Mouse (Mus musculus): ENCODE data around the gene Gpi1. TPM values are rescaled to one million over a fixed set of nuclear protein-coding genes. Genes with fewer than 3 reads are reported as not detected.
"Not testable (repeated sequence)": the region's sequence is repeated elsewhere in the genome, so short reads cannot be mapped to it uniquely, and the experiment has no call there.

Gene Gpi1
- polyA plus RNA-seq, 1 experiment: 670 TPM

DNA sequence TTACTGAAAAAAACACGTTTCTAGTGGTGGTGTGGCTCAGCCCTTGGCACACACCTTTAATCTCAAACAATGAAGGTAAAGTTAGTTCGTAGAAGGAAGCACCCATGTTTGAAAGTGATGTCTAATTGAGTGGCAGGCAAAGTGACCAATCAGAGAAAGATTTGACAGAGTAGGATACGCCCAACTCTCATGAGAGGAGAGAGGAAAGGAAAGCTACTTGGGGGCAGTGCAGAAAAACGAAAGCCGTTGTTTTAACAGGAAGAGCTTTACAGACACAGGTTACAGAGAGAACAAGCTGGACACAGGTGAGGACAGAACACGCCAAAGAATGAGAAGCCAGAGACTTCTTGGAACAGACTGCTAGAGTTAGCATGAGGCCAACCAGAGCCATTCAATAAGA lies 23.8 kb downstream of the Gpi1 start:
- no peaks in the 10 kb centered on the region for H3K27me3 ChIP-seq (ENCODE audit: control insufficient read depth, insufficient read depth, low read length, poor library complexity, severe bottlenecking)
- TF ChIP-seq EP300 (IDR thresholded peaks at IDR 0.05; ENCODE audit: insufficient read depth, low read depth, low read length) (no peak), CTCF (IDR thresholded peaks at IDR 0.05; ENCODE audit: low read depth, low read length) (no peak), POLR2A (IDR thresholded peaks at IDR 0.05; ENCODE audit: insufficient read depth, low read length) (no peak)
- no peak overlapping the region for H3K9ac ChIP-seq (ENCODE audit: low read depth, poor library complexity, severe bottlenecking)
- no peak overlapping the region for H3K4me3 ChIP-seq (ENCODE audit: low read depth, low read length)
- no peaks in the 10 kb centered on the region for H3K4me1 ChIP-seq (ENCODE audit: control insufficient read depth, insufficient read depth, low read length)
- no peak overlapping the region for H3K27ac ChIP-seq (ENCODE audit: insufficient read depth, low read length)
- H3K9me3 ChIP-seq (replicated peaks; ENCODE audit: control insufficient read depth, insufficient read depth, low read length, poor library complexity, severe bottlenecking): no peaks in the 10 kb centered on the region
- peaks cover 81% of the 10 kb centered on the region for H3K36me3 ChIP-seq (ENCODE audit: control insufficient read depth, insufficient read depth, low read length, poor library complexity, severe bottlenecking)

GRCm38 (mm10) chr7:34202147-34202546 lies 28.0 kb downstream of the Gpi1 start:
- H3K4me3 ChIP-seq (ENCODE audit: low read depth, low read length); H3K4me1 ChIP-seq (ENCODE audit: control insufficient read depth, insufficient read depth, low read length); H3K27ac ChIP-seq (ENCODE audit: insufficient read depth, low read length); H3K9me3 ChIP-seq (replicated peaks; ENCODE audit: control insufficient read depth, insufficient read depth, low read length, poor library complexity, severe bottlenecking); H3K27me3 ChIP-seq (ENCODE audit: control insufficient read depth, insufficient read depth, low read length, poor library complexity, severe bottlenecking); H3K9ac ChIP-seq (ENCODE audit: low read depth, poor library complexity, severe bottlenecking): not testable (repeated sequence)
- H3K36me3 ChIP-seq (ENCODE audit: control insufficient read depth, insufficient read depth, low read length, poor library complexity, severe bottlenecking): peaks cover 53% of the 10 kb centered on the region

- Histone ChIP-seq H3K4me3 (ENCODE audit: low read depth, low read length) (no peak overlapping the region), H3K9me3 (replicated peaks; ENCODE audit: control insufficient read depth, insufficient read depth, low read length, poor library complexity, severe bottlenecking) (no peaks in the 10 kb centered on the region; the same call in 1 of the 2 replicates), H3K4me1 (ENCODE audit: control insufficient read depth, insufficient read depth, low read length) (no peaks in the 10 kb centered on the region), H3K36me3 (ENCODE audit: control insufficient read depth, insufficient read depth, low read length, poor library complexity, severe bottlenecking) (peaks cover 40% of the 10 kb centered on the region), H3K27ac (ENCODE audit: insufficient read depth, low read length) (no peak overlapping the region), H3K9ac (ENCODE audit: low read depth, poor library complexity, severe bottlenecking) (no peak overlapping the region), H3K27me3 (ENCODE audit: control insufficient read depth, insufficient read depth, low read length, poor library complexity, severe bottlenecking) (no peaks in the 10 kb centered on the region)
- no peak for TF ChIP-seq POLR2A (IDR thresholded peaks at IDR 0.05; ENCODE audit: insufficient read depth, low read length)
- no peak for TF ChIP-seq CTCF (IDR thresholded peaks at IDR 0.05; ENCODE audit: low read depth, low read length)
- TF ChIP-seq EP300 (IDR thresholded peaks at IDR 0.05; ENCODE audit: insufficient read depth, low read depth, low read length): no peak
These were observed 29.3 kb downstream of the Gpi1 start for GRCm38 (mm10) chr7:34200829-34201228.

- H3K4me3 ChIP-seq (ENCODE audit: low read depth, low read length): no peak overlapping the region
- H3K27me3 ChIP-seq (ENCODE audit: control insufficient read depth, insufficient read depth, low read length, poor library complexity, severe bottlenecking): no peaks in the 10 kb centered on the region
- no peak for TF ChIP-seq POLR2A (IDR thresholded peaks at IDR 0.05; ENCODE audit: insufficient read depth, low read length)
- TF ChIP-seq EP300 (IDR thresholded peaks at IDR 0.05; ENCODE audit: insufficient read depth, low read depth, low read length): no peak
- TF ChIP-seq CTCF (IDR thresholded peaks at IDR 0.05; ENCODE audit: low read depth, low read length): no peak
- no peak overlapping the region for H3K9ac ChIP-seq (ENCODE audit: low read depth, poor library complexity, severe bottlenecking)
- no peaks in the 10 kb centered on the region; the same call in 1 of the 2 replicates for H3K9me3 ChIP-seq (replicated peaks; ENCODE audit: control insufficient read depth, insufficient read depth, low read length, poor library complexity, severe bottlenecking)
- H3K36me3 ChIP-seq (ENCODE audit: control insufficient read depth, insufficient read depth, low read length, poor library complexity, severe bottlenecking): peaks cover 17% of the 10 kb centered on the region
- H3K4me1 ChIP-seq (ENCODE audit: control insufficient read depth, insufficient read depth, low read length): no peaks in the 10 kb centered on the region
- no peak overlapping the region for H3K27ac ChIP-seq (ENCODE audit: insufficient read depth, low read length)
These were observed 31.8 kb downstream of the Gpi1 start for GRCm38 (mm10) chr7:34198346-34198745.

DNA sequence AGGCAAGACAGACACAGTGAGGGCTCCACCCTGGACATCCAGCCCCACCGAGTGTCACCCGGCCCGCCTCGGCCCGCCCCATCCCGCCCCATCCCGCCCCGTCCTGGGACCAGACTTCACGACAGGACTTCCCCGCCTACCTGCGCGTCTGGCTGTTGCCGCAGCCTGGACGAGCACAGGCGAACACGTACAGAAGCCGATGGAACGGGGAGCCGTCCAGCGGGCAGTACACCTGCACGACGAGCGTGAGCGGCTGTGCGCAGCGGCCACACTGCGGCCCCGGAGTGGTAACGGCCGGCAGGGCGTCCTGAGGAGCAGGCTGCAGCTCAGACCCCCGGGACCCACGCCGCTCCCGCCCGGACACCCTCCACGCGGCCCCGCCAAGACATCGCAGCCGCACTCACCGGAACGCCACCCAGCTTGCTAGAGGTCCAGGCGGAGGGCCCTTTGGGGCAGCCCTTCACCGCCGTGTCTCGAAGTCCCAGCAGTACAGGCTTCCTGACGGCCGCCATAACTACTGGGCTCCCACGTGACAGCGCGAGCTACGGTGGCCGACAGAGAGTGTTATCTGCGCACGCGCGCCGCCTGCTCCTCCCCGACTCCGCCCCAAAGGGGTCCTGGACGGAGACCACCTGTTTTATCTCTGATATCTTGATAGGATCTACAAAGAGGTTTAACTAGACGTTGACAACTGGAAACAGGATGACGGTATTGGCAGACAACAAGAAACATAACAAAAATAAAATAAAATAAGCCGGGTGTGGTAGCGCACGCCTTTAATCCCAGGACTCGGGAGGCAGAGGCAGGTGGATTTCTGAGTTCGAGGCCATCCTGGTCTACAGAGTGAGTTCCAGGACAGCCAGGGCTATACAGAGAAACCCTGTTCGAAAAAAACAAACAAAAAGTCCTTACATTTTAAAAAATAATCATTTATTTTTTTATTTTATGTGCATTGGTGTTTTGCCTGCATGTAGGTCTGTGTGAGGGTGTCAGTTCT lies 33.7 kb downstream of the Gpi1 start, which contains the start of gene Pdcd2l:
Gene Pdcd2l, minus strand, starts transcription at position 530 of the 997 bp plus-strand sequence.
- Histone ChIP-seq H3K36me3 (ENCODE audit: control insufficient read depth, insufficient read depth, low read length, poor library complexity, severe bottlenecking) (peaks cover 9% of the 10 kb centered on the region), H3K4me3 (ENCODE audit: low read depth, low read length) (peak within 1 kb of the TSS; percentile 98), H3K27ac (ENCODE audit: insufficient read depth, low read length) (no peak within 1 kb of the TSS), H3K27me3 (ENCODE audit: control insufficient read depth, insufficient read depth, low read length, poor library complexity, severe bottlenecking) (no peaks in the 10 kb centered on the region), H3K9ac (ENCODE audit: low read depth, poor library complexity, severe bottlenecking) (peak within 1 kb of the TSS; percentile 83), H3K9me3 (replicated peaks; ENCODE audit: control insufficient read depth, insufficient read depth, low read length, poor library complexity, severe bottlenecking) (no peaks in the 10 kb centered on the region; the same call in 1 of the 2 replicates), H3K4me1 (ENCODE audit: control insufficient read depth, insufficient read depth, low read length) (no peaks in the 10 kb centered on the region)
- TF ChIP-seq EP300 (IDR thresholded peaks at IDR 0.05; ENCODE audit: insufficient read depth, low read depth, low read length) (no peak), POLR2A (IDR thresholded peaks at IDR 0.05; ENCODE audit: insufficient read depth, low read length) (no peak), CTCF (IDR thresholded peaks at IDR 0.05; ENCODE audit: low read depth, low read length) (no peak)

DNA sequence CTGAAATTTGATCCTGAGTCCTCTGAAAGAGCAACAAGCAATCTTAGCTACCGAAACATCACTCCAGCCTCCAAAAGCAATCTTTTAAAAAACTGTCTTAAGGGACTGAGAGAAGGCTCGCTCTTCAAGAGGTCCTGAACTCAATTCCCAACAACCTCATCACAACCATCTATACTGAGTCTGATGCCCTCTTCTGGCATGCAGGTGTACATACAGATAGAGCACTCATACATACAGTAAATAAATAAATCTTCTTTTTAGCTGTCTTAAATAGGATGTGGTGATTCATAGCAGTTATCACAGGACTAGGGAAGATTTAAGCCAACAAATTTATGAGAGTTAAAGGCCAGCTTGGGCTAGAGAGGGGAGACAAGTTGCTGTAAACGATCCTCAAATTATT lies 34.5 kb downstream of the Gpi1 start:
- H3K9me3 ChIP-seq (replicated peaks; ENCODE audit: control insufficient read depth, insufficient read depth, low read length, poor library complexity, severe bottlenecking): no peaks in the 10 kb centered on the region; the same call in 1 of the 2 replicates
- H3K4me3 ChIP-seq (ENCODE audit: low read depth, low read length): peak overlapping the region; percentile 98
- H3K27me3 ChIP-seq (ENCODE audit: control insufficient read depth, insufficient read depth, low read length, poor library complexity, severe bottlenecking): no peaks in the 10 kb centered on the region
- no peak overlapping the region for H3K27ac ChIP-seq (ENCODE audit: insufficient read depth, low read length)
- H3K4me1 ChIP-seq (ENCODE audit: control insufficient read depth, insufficient read depth, low read length): no peaks in the 10 kb centered on the region
- TF ChIP-seq EP300 (IDR thresholded peaks at IDR 0.05; ENCODE audit: insufficient read depth, low read depth, low read length): no peak
- TF ChIP-seq CTCF (IDR thresholded peaks at IDR 0.05; ENCODE audit: low read depth, low read length): no peak
- TF ChIP-seq POLR2A (IDR thresholded peaks at IDR 0.05; ENCODE audit: insufficient read depth, low read length): no peak
- peak overlapping the region; percentile 83 for H3K9ac ChIP-seq (ENCODE audit: low read depth, poor library complexity, severe bottlenecking)
- H3K36me3 ChIP-seq (ENCODE audit: control insufficient read depth, insufficient read depth, low read length, poor library complexity, severe bottlenecking): peaks cover 9% of the 10 kb centered on the region

Measured in ES-Bruce4 (cell line).